In genomic region chr2:77341575-77342332, GRCm38 (mm10) we compare ENCODE assay signal across 9 mouse cellular contexts.
DNase-seq lines count a peak whose midpoint lies in the region; ATAC-seq and TF ChIP-seq lines count a peak whose summit lies in the region.
"Had no signal": no experiment of that assay in that cellular context is flagged by ENCODE, and none has a peak within 500 bp of the region (broad histone marks: within the 10 kb centered on the region; RNA-seq: fewer than 3 reads in every experiment).

No protein-coding gene starts in this region.

- no peak for TF ChIP-seq EP300 in CH12.LX (IDR thresholded peaks at IDR 0.05; ENCODE audit: low read length)
- TF ChIP-seq EP300 in liver, postnatal 0 days (IDR thresholded peaks at IDR 0.05; ENCODE audit: low read depth), result no peak

- H3K4me1 ChIP-seq in CH12.LX (ENCODE audit: control insufficient read depth in 1 of 2, insufficient read depth in 2 of 2), result no peaks in the 10 kb centered on the region
- H3K4me1 ChIP-seq in forebrain, embryonic 10.5 days, result no peaks in the 10 kb centered on the region
- H3K4me1 ChIP-seq in heart, embryonic 15.5 days (replicated peaks), result peaks cover 8% of the 10 kb centered on the region
- H3K4me1 ChIP-seq in liver, postnatal 0 days (ENCODE audit: insufficient read depth), result no peaks in the 10 kb centered on the region

- peak in 1 of 2 experiments; percentile 58; a peak in 2 of 4 replicates for TF ChIP-seq CTCF in CH12.LX (conservative IDR thresholded peaks at IDR 0.05 in 1 of 2, IDR thresholded peaks at IDR 0.05 in 1 of 2; ENCODE audit: low read depth in 2 of 2, low read length in 2 of 2)
- peak; percentile 97 for TF ChIP-seq CTCF in liver, postnatal 0 days (IDR thresholded peaks at IDR 0.05; ENCODE audit: low read depth)

- H3K27ac ChIP-seq in CH12.LX (ENCODE audit: insufficient read depth, low read depth), result no peak overlapping the region
- H3K27ac ChIP-seq in forebrain, embryonic 10.5 days, result no peak overlapping the region
- H3K27ac ChIP-seq in heart, embryonic 15.5 days, result no peak overlapping the region
- no peak overlapping the region for H3K27ac ChIP-seq in liver, postnatal 0 days (ENCODE audit: low read depth)
- H3K27ac ChIP-seq: limb, embryonic 15.5 days had no signal

- H3K79me2 ChIP-seq in CH12.LX (replicated peaks; ENCODE audit: control insufficient read depth, extremely low read depth, insufficient read depth, poor library complexity, severe bottlenecking), result no peaks in the 10 kb centered on the region

- peaks cover 61% of the 10 kb centered on the region for H3K9me3 ChIP-seq in CH12.LX (replicated peaks; ENCODE audit: low read length)
- H3K9me3 ChIP-seq in forebrain, embryonic 10.5 days, result no peaks in the 10 kb centered on the region
- H3K9me3 ChIP-seq in heart, embryonic 15.5 days (replicated peaks), result no peaks in the 10 kb centered on the region
- H3K9me3 ChIP-seq in liver, postnatal 0 days (ENCODE audit: low read length), result no peaks in the 10 kb centered on the region
- H3K9me3 ChIP-seq: limb, embryonic 15.5 days had no signal

- no peak for TF ChIP-seq POLR2A in CH12.LX (IDR thresholded peaks at IDR 0.05; ENCODE audit: low read depth, low read length)

- peak; percentile 15 for DNase-seq in CH12.LX (ENCODE audit: extremely low read depth)
- peak; percentile 95 for DNase-seq in brain, adult 2 months (ENCODE audit: low read depth, low spot score)
- DNase-seq in forebrain, embryonic 10.5 days (ENCODE audit: extremely low spot score, low spot score), result peak; percentile 85
- peak; percentile 96 for DNase-seq in kidney, postnatal 14 days
- DNase-seq in liver, postnatal 0 days, result peak; percentile 88
- DNase-seq in ovary, adult 18-20 months (ENCODE audit: low spot score), result peak; percentile 81
- peak; percentile 68 to 76 for DNase-seq in thymus, adult 18-20 months

- WGBS in forebrain, embryonic 10.5 days, result 49% methylated on average over 12 of the region's 12 CpGs
- WGBS in heart, embryonic 15.5 days, result 38% methylated on average over 12 of the region's 12 CpGs
- 31% methylated on average over 12 of the region's 12 CpGs for WGBS in liver, postnatal 0 days (ENCODE audit: insufficient replicate concordance)

- peak; percentile 35; the same call in 1 of the 2 replicates for ATAC-seq in heart, embryonic 15.5 days (replicated peaks; ENCODE audit: insufficient number of reproducible peaks, insufficient read depth, low FRiP score, low read depth)
- peak; percentile 61; the same call in 1 of the 2 replicates for ATAC-seq in liver, postnatal 0 days

- H3K4me3 ChIP-seq in CH12.LX (replicated peaks in 1 of 3; ENCODE audit: low read depth in 2 of 3, low read length in 2 of 3, poor library complexity in 1 of 3), result no peak overlapping the region
- no peak overlapping the region for H3K4me3 ChIP-seq in forebrain, embryonic 10.5 days
- no peak overlapping the region for H3K4me3 ChIP-seq in heart, embryonic 15.5 days
- no peak overlapping the region for H3K4me3 ChIP-seq in liver, postnatal 0 days (ENCODE audit: low read depth, low read length)
- H3K4me3 ChIP-seq: limb, embryonic 15.5 days had no signal

- in situ Hi-C loops in CH12.LX (cut with MboI; ENCODE audit: low pct_ligation_motif_present, low pct_unique_long_range_greater_than_20kb, low sequenced_read_pairs), result no loop called here

- TF ChIP-seq RAD21 in CH12.LX (IDR thresholded peaks at IDR 0.05; ENCODE audit: low read depth, low read length), result peak; percentile 1

- no peak overlapping the region for H3K9ac ChIP-seq in CH12.LX (ENCODE audit: insufficient read depth, low read depth)
- no peak overlapping the region for H3K9ac ChIP-seq in heart, embryonic 15.5 days
- no peak overlapping the region for H3K9ac ChIP-seq in liver, postnatal 0 days (replicated peaks)
- H3K9ac ChIP-seq: limb, embryonic 15.5 days had no signal

- dilution Hi-C loops in CH12.LX (cut with MboI; ENCODE audit: extremely low pct_ligation_motif_present, extremely low pct_unique_long_range_greater_than_20kb, low sequenced_read_pairs), result no loop called here

- H3K27me3 ChIP-seq in CH12.LX (replicated peaks), result no peaks in the 10 kb centered on the region
- H3K27me3 ChIP-seq in forebrain, embryonic 10.5 days (ENCODE audit: poor library complexity, severe bottlenecking), result no peaks in the 10 kb centered on the region
- H3K27me3 ChIP-seq in heart, embryonic 15.5 days, result no peaks in the 10 kb centered on the region
- H3K27me3 ChIP-seq in liver, postnatal 0 days (ENCODE audit: insufficient read depth, low read length), result no peaks in the 10 kb centered on the region
- H3K27me3 ChIP-seq: limb, embryonic 15.5 days had no signal

- H3K36me3 ChIP-seq in CH12.LX (replicated peaks in 1 of 2; ENCODE audit: control insufficient read depth in 1 of 2, insufficient read depth in 1 of 2, low read length in 1 of 2), result no peaks in the 10 kb centered on the region
- H3K36me3 ChIP-seq in forebrain, embryonic 10.5 days (replicated peaks), result no peaks in the 10 kb centered on the region
- H3K36me3 ChIP-seq in heart, embryonic 15.5 days, result no peaks in the 10 kb centered on the region
- no peaks in the 10 kb centered on the region for H3K36me3 ChIP-seq in liver, postnatal 0 days (replicated peaks; ENCODE audit: insufficient read depth, low read length)
- H3K36me3 ChIP-seq: limb, embryonic 15.5 days had no signal

- no peak overlapping the region for H3K4me2 ChIP-seq in CH12.LX (ENCODE audit: insufficient read depth, low read depth, poor library complexity, severe bottlenecking)
- H3K4me2 ChIP-seq in heart, embryonic 15.5 days, result no peak overlapping the region
- H3K4me2 ChIP-seq in liver, postnatal 0 days (ENCODE audit: low read depth, low read length), result no peak overlapping the region
- H3K4me2 ChIP-seq: limb, embryonic 15.5 days had no signal

TF ChIP-seq in CH12.LX, 34 proteins besides CTCF, POLR2A, EP300 and RAD21:
- no peak for TF ChIP-seq E2F4 (IDR thresholded peaks at IDR 0.05; ENCODE audit: insufficient replicate concordance, low read depth, low read length)
- TF ChIP-seq MEF2A (IDR thresholded peaks at IDR 0.05; ENCODE audit: borderline replicate concordance, low read depth, low read length), result no peak
- TF ChIP-seq SMC3 (IDR thresholded peaks at IDR 0.05; ENCODE audit: low read depth, low read length), result peak; percentile 26

Comparison
In these comparisons a context has a peak if more than half of its experiments do, and no peak if none do; other contexts are left out.
1. DNase-seq: peak in every context shown above with its lines; median percentile 96 in kidney, postnatal 14 days; 95 in brain, adult 2 months; 88 in liver, postnatal 0 days; 85 in forebrain, embryonic 10.5 days; 81 in ovary, adult 18-20 months; 72 in thymus, adult 18-20 months; 15 in CH12.LX.